Mouse (Mus musculus) erythroblast, embryonic 14.5 days (primary cell): ENCODE measurements around the gene Col18a1. TPM values are rescaled to one million over a fixed set of nuclear protein-coding genes. Genes with fewer than 3 reads are reported as not detected.
A peak's percentile ranks its signal among the peaks of the same experiment; 100 is the strongest.

Experiments used
- H3K27me3 ChIP-seq: 2 replicates; pipeline ENCODE4 v1.6.1; 2012; ENCODE audit warnings: inconsistent platforms; ENCODE audit not compliant: control insufficient read depth
- H3K36me3 ChIP-seq: 2 replicates; pipeline ENCODE4 v1.6.1; 2012; ENCODE audit warnings: mild to moderate bottlenecking, inconsistent platforms; ENCODE audit not compliant: control insufficient read depth
- H3K4me1 ChIP-seq: 2 replicates; pipeline ENCODE4 v1.6.1; 2012; ENCODE audit warnings: inconsistent platforms; ENCODE audit not compliant: control insufficient read depth
- H3K4me3 ChIP-seq: replicated peaks from 2 replicates; pipeline ENCODE3; 2012; ENCODE audit warnings: moderate library complexity, mild to moderate bottlenecking, inconsistent platforms
- H3K9me3 ChIP-seq: 2 replicates; pipeline ENCODE4 v1.6.1; 2012; ENCODE audit warnings: low read length, inconsistent platforms, mixed read lengths; ENCODE audit not compliant: control insufficient read depth
- GATA1 ChIP-seq: IDR thresholded peaks from 2 replicates; pipeline ENCODE4 v1.6.1; 2012; ENCODE audit warnings: low read length, inconsistent platforms, mixed read lengths
- TAL1 ChIP-seq: IDR thresholded peaks from 3 replicates; pipeline ENCODE4 v1.6.1; 2012; ENCODE audit warnings: low read length, inconsistent platforms, mixed read lengths
- polyA plus RNA-seq: library from polyadenylated mRNA; stranded (reverse); fragments of >175 nt; gene quantifications from 2 replicates; pipeline ENCODE4 v1.2.3, GENCODE M21; 2012

Col18a1 gene
- polyA plus RNA-seq, 1 experiment: 0.66 TPM

- no peak overlapping the region for H3K4me3 ChIP-seq
- peaks cover 53% of the 10 kb centered on the region for H3K27me3 ChIP-seq
- no peak for TF ChIP-seq TAL1
- no peak for TF ChIP-seq GATA1
- peaks cover 44% of the 10 kb centered on the region for H3K4me1 ChIP-seq
- no peaks in the 10 kb centered on the region for H3K9me3 ChIP-seq
- H3K36me3 ChIP-seq: no peaks in the 10 kb centered on the region
Measured at GRCm38 (mm10) chr10:77163392-77163977, 2.9 kb downstream of the Col18a1 start.

DNA sequence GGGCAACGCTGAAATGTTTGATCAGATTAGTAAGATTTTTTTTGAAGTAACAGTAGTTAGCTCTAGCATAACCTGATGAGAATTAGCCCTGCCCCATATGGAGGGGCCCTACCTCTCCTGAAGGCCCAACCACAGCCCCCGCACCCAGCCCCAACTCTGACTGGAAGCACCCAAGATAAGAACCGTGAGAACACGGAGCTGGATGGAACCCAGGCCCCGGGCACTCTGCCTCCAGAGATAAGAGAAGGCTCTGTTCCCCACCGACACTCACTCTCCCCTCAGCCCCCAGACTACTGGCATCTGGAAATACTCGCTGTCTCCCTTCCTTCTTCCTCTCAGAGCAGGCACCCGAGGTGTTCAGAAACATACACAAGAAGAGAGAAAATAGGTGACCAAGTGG is 6.8 kb downstream of the Col18a1 start:
- H3K36me3 ChIP-seq: no peaks in the 10 kb centered on the region
- H3K4me3 ChIP-seq: peak overlapping the region; percentile 23
- H3K27me3 ChIP-seq: peaks cover 14% of the 10 kb centered on the region
- no peaks in the 10 kb centered on the region for H3K9me3 ChIP-seq
- peaks cover 50% of the 10 kb centered on the region for H3K4me1 ChIP-seq
- no peak for TF ChIP-seq GATA1
- TF ChIP-seq TAL1: no peak

GRCm38 (mm10) chr10:77158948-77159347 is 7.4 kb downstream of the Col18a1 start:
- H3K4me1 ChIP-seq: peaks cover 53% of the 10 kb centered on the region
- H3K36me3 ChIP-seq: no peaks in the 10 kb centered on the region
- peak overlapping the region; percentile 9 for H3K4me3 ChIP-seq
- H3K9me3 ChIP-seq: no peaks in the 10 kb centered on the region
- TF ChIP-seq GATA1 (no peak), TAL1 (no peak)
- peaks cover 8% of the 10 kb centered on the region for H3K27me3 ChIP-seq

DNA sequence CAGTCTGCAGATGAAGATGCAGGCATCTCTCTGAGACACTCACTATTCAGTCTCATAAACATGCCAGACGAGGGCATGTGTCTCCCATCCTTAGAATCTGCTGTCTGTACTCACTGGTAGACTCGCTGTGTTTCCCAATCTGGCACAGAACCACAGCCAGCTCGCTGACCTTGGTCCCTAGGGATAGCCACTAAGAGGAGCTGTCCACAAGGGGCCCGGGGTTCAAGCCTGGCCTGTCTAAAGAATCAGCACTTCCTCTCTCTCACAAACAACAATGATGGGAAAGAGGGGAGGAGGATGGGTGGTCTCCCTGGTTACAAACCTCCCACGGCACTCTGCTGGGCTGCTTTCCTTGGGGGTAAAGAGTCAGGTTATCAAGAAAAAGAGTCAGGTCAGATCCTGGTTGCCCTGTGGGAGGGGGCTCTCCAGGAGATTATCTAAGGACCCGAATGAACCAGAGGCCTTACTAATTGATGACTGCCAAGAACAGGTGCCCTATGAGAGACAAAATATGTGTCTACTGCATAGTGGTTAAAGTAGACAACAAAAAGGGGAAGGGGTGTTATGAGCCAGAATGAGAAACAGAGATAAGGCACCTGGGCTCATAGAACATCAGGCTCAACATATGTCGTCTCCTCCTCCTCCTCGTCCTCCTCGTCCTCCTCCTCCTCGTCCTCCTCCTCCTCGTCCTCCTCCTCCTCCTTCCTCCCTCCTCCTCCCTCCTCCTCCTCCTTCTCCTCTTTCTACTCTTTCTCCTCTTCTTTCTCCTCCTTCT is 8.9 kb downstream of the Col18a1 start:
- no peaks in the 10 kb centered on the region for H3K36me3 ChIP-seq
- H3K4me1 ChIP-seq: peaks cover 53% of the 10 kb centered on the region
- H3K9me3 ChIP-seq: no peaks in the 10 kb centered on the region
- TF ChIP-seq GATA1: no peak
- TF ChIP-seq TAL1: no peak
- H3K27me3 ChIP-seq: no peaks in the 10 kb centered on the region
- no peak overlapping the region for H3K4me3 ChIP-seq

DNA sequence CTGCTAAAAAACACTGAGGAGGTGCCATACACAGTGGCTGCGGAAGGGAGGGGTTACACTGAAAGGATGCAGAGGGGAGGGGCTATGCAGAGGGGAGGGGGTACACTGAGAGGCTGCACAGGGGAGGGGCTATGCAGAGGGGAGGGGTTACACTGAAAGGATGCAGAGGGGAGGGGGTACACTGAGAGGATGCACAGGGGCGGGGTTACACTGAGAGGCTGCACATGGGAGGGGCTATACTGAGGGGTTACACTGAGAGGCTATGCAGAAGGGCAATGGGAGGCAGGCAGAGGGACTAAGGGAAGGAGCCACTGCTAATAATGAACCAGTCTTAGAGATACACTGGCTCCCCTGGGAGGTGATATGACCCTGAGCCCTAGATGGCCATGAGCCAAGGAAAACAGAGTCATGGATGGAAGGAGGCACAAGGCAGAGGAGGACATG is 14.1 kb downstream of the Col18a1 start:
- Histone ChIP-seq H3K27me3 (peaks cover 7% of the 10 kb centered on the region), H3K4me3 (no peak overlapping the region), H3K4me1 (peaks cover 29% of the 10 kb centered on the region), H3K9me3 (no peaks in the 10 kb centered on the region), H3K36me3 (no peaks in the 10 kb centered on the region)
- no peak for TF ChIP-seq GATA1
- TF ChIP-seq TAL1: no peak

DNA sequence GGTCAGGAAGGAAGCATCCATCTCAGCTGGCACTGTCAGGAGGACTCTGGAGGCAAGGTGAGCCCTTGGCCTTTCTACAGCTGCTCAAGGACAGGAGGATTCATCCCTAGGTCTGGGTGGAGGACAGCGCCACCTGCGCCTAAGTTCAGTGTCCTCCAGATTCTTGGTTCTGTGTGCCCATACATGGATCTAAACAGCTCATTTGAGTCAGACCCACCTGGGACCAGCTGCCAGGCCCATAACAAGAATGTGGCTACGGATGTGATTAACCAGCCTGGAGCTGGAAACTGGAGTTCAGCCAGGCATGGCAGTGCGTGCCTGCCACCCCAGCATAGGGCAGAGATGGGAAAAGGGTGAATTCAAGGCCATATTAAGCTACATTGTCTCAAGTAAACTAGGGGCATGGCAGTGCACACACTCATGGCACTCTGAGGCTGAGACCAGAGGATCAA is 14.8 kb downstream of the Col18a1 start:
- Histone ChIP-seq H3K36me3 (no peaks in the 10 kb centered on the region), H3K9me3 (no peaks in the 10 kb centered on the region), H3K4me3 (no peak overlapping the region), H3K27me3 (peaks cover 7% of the 10 kb centered on the region), H3K4me1 (peaks cover 27% of the 10 kb centered on the region)
- TF ChIP-seq TAL1: no peak
- TF ChIP-seq GATA1: no peak

GRCm38 (mm10) chr10:77150947-77151521 is 15.3 kb downstream of the Col18a1 start:
- H3K36me3 ChIP-seq: no peaks in the 10 kb centered on the region
- H3K4me1 ChIP-seq: peaks cover 27% of the 10 kb centered on the region
- H3K4me3 ChIP-seq: no peak overlapping the region
- H3K27me3 ChIP-seq: peaks cover 7% of the 10 kb centered on the region
- TF ChIP-seq GATA1: no peak
- no peak for TF ChIP-seq TAL1
- H3K9me3 ChIP-seq: no peaks in the 10 kb centered on the region

DNA sequence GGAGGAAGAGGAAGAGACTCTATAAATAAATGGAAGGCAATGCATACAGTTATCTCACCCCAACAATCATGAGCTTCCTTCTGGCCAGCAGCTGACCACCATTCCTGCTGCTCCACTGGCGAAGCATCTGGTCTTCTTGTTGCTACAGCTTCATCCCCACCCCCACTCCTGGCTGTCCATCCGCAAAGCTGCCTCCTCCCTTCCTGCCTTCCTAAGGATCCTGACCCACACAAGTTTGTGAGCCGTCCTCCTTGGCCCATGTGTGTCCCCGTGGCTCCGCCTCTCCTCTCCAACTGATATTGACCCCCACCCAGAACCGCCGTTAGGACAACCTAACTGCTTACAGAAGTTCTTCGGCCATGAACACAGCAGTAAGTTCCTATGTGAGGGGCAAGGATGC is 16.3 kb downstream of the Col18a1 start:
- Histone ChIP-seq H3K27me3 (peaks cover 7% of the 10 kb centered on the region), H3K4me3 (no peak overlapping the region), H3K9me3 (no peaks in the 10 kb centered on the region), H3K36me3 (no peaks in the 10 kb centered on the region), H3K4me1 (peaks cover 21% of the 10 kb centered on the region)
- TF ChIP-seq GATA1 (no peak), TAL1 (no peak)

GRCm38 (mm10) chr10:77147545-77147944 is 18.8 kb downstream of the Col18a1 start:
- H3K4me1 ChIP-seq: peaks cover 21% of the 10 kb centered on the region
- TF ChIP-seq GATA1 (no peak), TAL1 (no peak)
- H3K4me3 ChIP-seq: no peak overlapping the region
- peaks cover 7% of the 10 kb centered on the region for H3K27me3 ChIP-seq
- no peaks in the 10 kb centered on the region for H3K36me3 ChIP-seq
- no peaks in the 10 kb centered on the region for H3K9me3 ChIP-seq
